Mouse (Mus musculus): Measurements from ENCODE around the gene Zfp617.

GRCm38 (mm10) chr8:71981456-71981855, 73.0 kb downstream of the Zfp617 start:
- no peak for TF ChIP-seq CTCF (IDR thresholded peaks at IDR 0.05; ENCODE audit: low read depth)
- TF ChIP-seq EP300 (IDR thresholded peaks at IDR 0.05; ENCODE audit: low read depth) = no peak

Data from liver, postnatal 0 days (tissue).